Mouse (Mus musculus): ENCODE measurements around the gene Plekhg2. TPM values are rescaled to one million over a fixed set of nuclear protein-coding genes. Genes with fewer than 3 reads are reported as not detected.

Plekhg2 gene
- polyA plus RNA-seq (2015; fragmentation: Nextera tagmentation; extraction: Ambion mirVana): 22.4 and 26.7 TPM in 2 replicates

- Histone ChIP-seq H3K27ac (ENCODE audit: low read length) (peak within 1 kb of the TSS; percentile 95), H3K27me3 (replicated peaks; ENCODE audit: insufficient read depth, low read length) (no peaks in the 10 kb centered on the region), H3K9me3 (ENCODE audit: low read length) (no peaks in the 10 kb centered on the region), H3K4me3 (ENCODE audit: low read depth, low read length) (peak within 1 kb of the TSS; percentile 83), H3K4me1 (ENCODE audit: insufficient read depth, low read depth, low read length) (peaks cover 17% of the 10 kb centered on the region; the same call in 1 of the 2 replicates), H3K36me3 (ENCODE audit: insufficient read depth, low read length) (peaks cover 9% of the 10 kb centered on the region; the same call in 1 of the 2 replicates), H3K9ac (replicated peaks; ENCODE audit: low read depth) (peak within 1 kb of the TSS; percentile 92), H3K4me2 (replicated peaks; ENCODE audit: low read depth, low read length) (peak within 1 kb of the TSS; percentile 96)
- under 1% methylated on average over 58 of the region's 66 CpGs for WGBS
- TF ChIP-seq CTCF (IDR thresholded peaks at IDR 0.05) (peak; percentile 68), EP300 (IDR thresholded peaks at IDR 0.05) (peak; percentile 78)
- ATAC-seq (peak; percentile 86), DNase-seq (ENCODE audit: low spot score) (peak; percentile 100)
Observed at GRCm38 (mm10) chr7:28372251-28373108, at the start of gene Plekhg2. Gene Plekhg2 (minus strand): TSS chr7:28372599.

- 83% methylated on average over 2 of the region's 2 CpGs for WGBS
- H3K9me3 ChIP-seq (ENCODE audit: low read length): no peaks in the 10 kb centered on the region
- H3K4me2 ChIP-seq (replicated peaks; ENCODE audit: low read depth, low read length): no peak overlapping the region
- no peaks in the 10 kb centered on the region for H3K4me1 ChIP-seq (ENCODE audit: insufficient read depth, low read depth, low read length)
- TF ChIP-seq EP300 (IDR thresholded peaks at IDR 0.05): no peak
- no peak for TF ChIP-seq CTCF (IDR thresholded peaks at IDR 0.05)
- H3K27ac ChIP-seq (ENCODE audit: low read length): no peak overlapping the region; the same call in 1 of the 2 replicates
- no peaks in the 10 kb centered on the region for H3K27me3 ChIP-seq (replicated peaks; ENCODE audit: insufficient read depth, low read length)
- no peak overlapping the region for H3K4me3 ChIP-seq (ENCODE audit: low read depth, low read length)
- peak; percentile 35 for DNase-seq (ENCODE audit: low spot score)
- H3K36me3 ChIP-seq (ENCODE audit: insufficient read depth, low read length): peaks cover 25% of the 10 kb centered on the region
- no peak for ATAC-seq
- H3K9ac ChIP-seq (replicated peaks; ENCODE audit: low read depth): no peak overlapping the region
Observed at GRCm38 (mm10) chr7:28419416-28419815, 47.0 kb upstream of the Plekhg2 start.

GRCm38 (mm10) chr7:28418096-28418670 lies 45.8 kb upstream of the Plekhg2 start:
- no peaks in the 10 kb centered on the region for H3K4me1 ChIP-seq (ENCODE audit: insufficient read depth, low read depth, low read length)
- H3K27me3 ChIP-seq (replicated peaks; ENCODE audit: insufficient read depth, low read length): no peaks in the 10 kb centered on the region
- peak; percentile 85 for ATAC-seq
- TF ChIP-seq CTCF (IDR thresholded peaks at IDR 0.05): no peak
- no peak for TF ChIP-seq EP300 (IDR thresholded peaks at IDR 0.05)
- H3K4me3 ChIP-seq (ENCODE audit: low read depth, low read length): no peak overlapping the region
- 48% methylated on average over 8 of the region's 8 CpGs for WGBS
- H3K27ac ChIP-seq (ENCODE audit: low read length): no peak overlapping the region
- H3K9me3 ChIP-seq (ENCODE audit: low read length): no peaks in the 10 kb centered on the region
- H3K9ac ChIP-seq (replicated peaks; ENCODE audit: low read depth): no peak overlapping the region
- peak; percentile 77 for DNase-seq (ENCODE audit: low spot score)
- peaks cover 34% of the 10 kb centered on the region for H3K36me3 ChIP-seq (ENCODE audit: insufficient read depth, low read length)
- H3K4me2 ChIP-seq (replicated peaks; ENCODE audit: low read depth, low read length): no peak overlapping the region

- peaks cover 26% of the 10 kb centered on the region for H3K36me3 ChIP-seq (ENCODE audit: insufficient read depth, low read length)
- no peak for ATAC-seq
Observed at GRCm38 (mm10) chr7:28417368-28417767, 45.0 kb upstream of the Plekhg2 start.

GRCm38 (mm10) chr7:28412826-28413225 lies 40.4 kb upstream of the Plekhg2 start:
- Histone ChIP-seq H3K9me3 (ENCODE audit: low read length) (no peaks in the 10 kb centered on the region), H3K4me2 (replicated peaks; ENCODE audit: low read depth, low read length) (no peak overlapping the region), H3K4me3 (ENCODE audit: low read depth, low read length) (no peak overlapping the region), H3K4me1 (ENCODE audit: insufficient read depth, low read depth, low read length) (peaks cover 4% of the 10 kb centered on the region; the same call in 1 of the 2 replicates), H3K27me3 (replicated peaks; ENCODE audit: insufficient read depth, low read length) (no peaks in the 10 kb centered on the region), H3K9ac (replicated peaks; ENCODE audit: low read depth) (no peak overlapping the region), H3K36me3 (ENCODE audit: insufficient read depth, low read length) (peaks cover 13% of the 10 kb centered on the region; the same call in 1 of the 2 replicates), H3K27ac (ENCODE audit: low read length) (no peak overlapping the region)
- ATAC-seq: no peak
- WGBS: 69% methylated on average over 4 of the region's 4 CpGs
- no peak for DNase-seq (ENCODE audit: low spot score)
- TF ChIP-seq CTCF (IDR thresholded peaks at IDR 0.05): peak; percentile 16; the same call in 1 of the 2 replicates
- TF ChIP-seq EP300 (IDR thresholded peaks at IDR 0.05): no peak

More at GRCm38 (mm10) chr7:28417368-28417767, 45.0 kb upstream of the Plekhg2 start:
- H3K9me3 ChIP-seq (ENCODE audit: low read length): no peaks in the 10 kb centered on the region
- H3K27ac ChIP-seq (ENCODE audit: low read length): no peak overlapping the region
- H3K4me1 ChIP-seq (ENCODE audit: insufficient read depth, low read depth, low read length): no peaks in the 10 kb centered on the region
- no peak for DNase-seq (ENCODE audit: low spot score)
- H3K27me3 ChIP-seq (replicated peaks; ENCODE audit: insufficient read depth, low read length): no peaks in the 10 kb centered on the region
- TF ChIP-seq EP300 (IDR thresholded peaks at IDR 0.05) (no peak), CTCF (IDR thresholded peaks at IDR 0.05) (peak; percentile 39)
- no peak overlapping the region for H3K4me3 ChIP-seq (ENCODE audit: low read depth, low read length)
- no peak overlapping the region for H3K4me2 ChIP-seq (replicated peaks; ENCODE audit: low read depth, low read length)
- no peak overlapping the region for H3K9ac ChIP-seq (replicated peaks; ENCODE audit: low read depth)

GRCm38 (mm10) chr7:28410841-28411475 lies 38.6 kb upstream of the Plekhg2 start:
- 57% methylated on average over 3 of the region's 3 CpGs for WGBS
- H3K36me3 ChIP-seq (ENCODE audit: insufficient read depth, low read length): peaks cover 31% of the 10 kb centered on the region
- no peak overlapping the region for H3K9ac ChIP-seq (replicated peaks; ENCODE audit: low read depth)
- DNase-seq (ENCODE audit: low spot score): peak; percentile 54
- H3K9me3 ChIP-seq (ENCODE audit: low read length): no peaks in the 10 kb centered on the region
- peaks cover 4% of the 10 kb centered on the region; the same call in 1 of the 2 replicates for H3K4me1 ChIP-seq (ENCODE audit: insufficient read depth, low read depth, low read length)
- H3K27ac ChIP-seq (ENCODE audit: low read length): peak overlapping the region; percentile 43; the same call in 1 of the 2 replicates
- no peak for TF ChIP-seq EP300 (IDR thresholded peaks at IDR 0.05)
- no peak for TF ChIP-seq CTCF (IDR thresholded peaks at IDR 0.05)
- H3K4me2 ChIP-seq (replicated peaks; ENCODE audit: low read depth, low read length): no peak overlapping the region
- peak; percentile 68 for ATAC-seq
- no peaks in the 10 kb centered on the region for H3K27me3 ChIP-seq (replicated peaks; ENCODE audit: insufficient read depth, low read length)
- H3K4me3 ChIP-seq (ENCODE audit: low read depth, low read length): no peak overlapping the region
